Mouse (Mus musculus): ENCODE measurements around the gene Dynlt1a. TPM values are rescaled to one million over a fixed set of nuclear protein-coding genes. Genes with fewer than 3 reads are reported as not detected.
A peak's percentile ranks its signal among the peaks of the same experiment; 100 is the strongest.
"Not testable (repeated sequence)": the region's sequence is repeated elsewhere in the genome, so short reads cannot be mapped to it uniquely, and the experiment has no call there.

The Dynlt1a gene
- total RNA-seq (2014; rRNA removed; ENCODE audit: low replicate concordance) (3.9 and 6.0 TPM in 2 replicates), polyA plus RNA-seq (2015; fragmentation: Nextera tagmentation; extraction: Ambion mirVana) (6.6 and 7.7 TPM in 2 replicates)

GRCm38 (mm10) chr17:6317339-6317985 lies at the start of gene Dynlt1a:
Dynlt1a (minus strand) TSS chr17:6317500.
- not testable (repeated sequence) for H3K4me1 ChIP-seq (ENCODE audit: control insufficient read depth, insufficient read depth); H3K27me3 ChIP-seq (ENCODE audit: control insufficient read depth, insufficient read depth, low read length); H3K9ac ChIP-seq (replicated peaks; ENCODE audit: low read depth, low read length); H3K27ac ChIP-seq (ENCODE audit: low read depth); H3K36me3 ChIP-seq (replicated peaks; ENCODE audit: control insufficient read depth, insufficient read depth, low read length); H3K9me3 ChIP-seq (replicated peaks; ENCODE audit: control insufficient read depth, low read length)
- peak within 1 kb of the TSS; percentile 61 for H3K4me2 ChIP-seq (ENCODE audit: low read depth, low read length)
- H3K4me3 ChIP-seq (ENCODE audit: low read depth, low read length): peak within 1 kb of the TSS; percentile 45
- WGBS: 7% methylated on average over 23 of the region's 23 CpGs
- peak; percentile 97 for ATAC-seq (ENCODE audit: insufficient read depth, low read depth)
- peak; percentile 75 for DNase-seq (ENCODE audit: low spot score)

- not testable (repeated sequence) for H3K9me3 ChIP-seq (replicated peaks; ENCODE audit: control insufficient read depth, low read length); H3K27ac ChIP-seq (ENCODE audit: low read depth); H3K36me3 ChIP-seq (replicated peaks; ENCODE audit: control insufficient read depth, insufficient read depth, low read length); H3K9ac ChIP-seq (replicated peaks; ENCODE audit: low read depth, low read length); H3K4me2 ChIP-seq (ENCODE audit: low read depth, low read length); ATAC-seq (ENCODE audit: insufficient read depth, low read depth); DNase-seq (ENCODE audit: low spot score); H3K4me1 ChIP-seq (ENCODE audit: control insufficient read depth, insufficient read depth); H3K27me3 ChIP-seq (ENCODE audit: control insufficient read depth, insufficient read depth, low read length); H3K4me3 ChIP-seq (ENCODE audit: low read depth, low read length)
- WGBS: 83% methylated on average over 10 of the region's 10 CpGs
These were observed 38.0 kb upstream of the Dynlt1a start for GRCm38 (mm10) chr17:6355256-6355655.

GRCm38 (mm10) chr17:6342606-6343294 lies 25.4 kb upstream of the Dynlt1a start:
- H3K4me3 ChIP-seq (ENCODE audit: low read depth, low read length); DNase-seq (ENCODE audit: low spot score): not testable (repeated sequence)

GRCm38 (mm10) chr17:6328997-6329396 lies 11.7 kb upstream of the Dynlt1a start:
- 62% methylated on average over 3 of the region's 4 CpGs for WGBS

More at GRCm38 (mm10) chr17:6342606-6343294, 25.4 kb upstream of the Dynlt1a start:
- H3K4me1 ChIP-seq (ENCODE audit: control insufficient read depth, insufficient read depth); H3K9ac ChIP-seq (replicated peaks; ENCODE audit: low read depth, low read length); ATAC-seq (ENCODE audit: insufficient read depth, low read depth); H3K27me3 ChIP-seq (ENCODE audit: control insufficient read depth, insufficient read depth, low read length); H3K36me3 ChIP-seq (replicated peaks; ENCODE audit: control insufficient read depth, insufficient read depth, low read length); H3K27ac ChIP-seq (ENCODE audit: low read depth); H3K4me2 ChIP-seq (ENCODE audit: low read depth, low read length); H3K9me3 ChIP-seq (replicated peaks; ENCODE audit: control insufficient read depth, low read length): not testable (repeated sequence)
- WGBS: no CpG with 5 or more reads among the region's 12 CpGs

GRCm38 (mm10) chr17:6327554-6327953 lies 10.3 kb upstream of the Dynlt1a start:
- WGBS: 85% methylated on average over 7 of the region's 7 CpGs
- ATAC-seq (ENCODE audit: insufficient read depth, low read depth); H3K4me1 ChIP-seq (ENCODE audit: control insufficient read depth, insufficient read depth): not testable (repeated sequence)

More at GRCm38 (mm10) chr17:6328997-6329396, 11.7 kb upstream of the Dynlt1a start:
- ATAC-seq (ENCODE audit: insufficient read depth, low read depth); H3K4me3 ChIP-seq (ENCODE audit: low read depth, low read length); H3K27me3 ChIP-seq (ENCODE audit: control insufficient read depth, insufficient read depth, low read length); H3K36me3 ChIP-seq (replicated peaks; ENCODE audit: control insufficient read depth, insufficient read depth, low read length); H3K9ac ChIP-seq (replicated peaks; ENCODE audit: low read depth, low read length); H3K27ac ChIP-seq (ENCODE audit: low read depth); H3K4me2 ChIP-seq (ENCODE audit: low read depth, low read length); H3K4me1 ChIP-seq (ENCODE audit: control insufficient read depth, insufficient read depth); DNase-seq (ENCODE audit: low spot score); H3K9me3 ChIP-seq (replicated peaks; ENCODE audit: control insufficient read depth, low read length): not testable (repeated sequence)

GRCm38 (mm10) chr17:6325543-6325942 lies 8.2 kb upstream of the Dynlt1a start:
- ATAC-seq (ENCODE audit: insufficient read depth, low read depth); H3K36me3 ChIP-seq (replicated peaks; ENCODE audit: control insufficient read depth, insufficient read depth, low read length); H3K9me3 ChIP-seq (replicated peaks; ENCODE audit: control insufficient read depth, low read length); H3K27me3 ChIP-seq (ENCODE audit: control insufficient read depth, insufficient read depth, low read length); H3K4me2 ChIP-seq (ENCODE audit: low read depth, low read length); H3K27ac ChIP-seq (ENCODE audit: low read depth); H3K9ac ChIP-seq (replicated peaks; ENCODE audit: low read depth, low read length); H3K4me1 ChIP-seq (ENCODE audit: control insufficient read depth, insufficient read depth); H3K4me3 ChIP-seq (ENCODE audit: low read depth, low read length); DNase-seq (ENCODE audit: low spot score): not testable (repeated sequence)
- WGBS: 69% methylated on average over 6 of the region's 6 CpGs

More at GRCm38 (mm10) chr17:6327554-6327953, 10.3 kb upstream of the Dynlt1a start:
- not testable (repeated sequence) for H3K27me3 ChIP-seq (ENCODE audit: control insufficient read depth, insufficient read depth, low read length); H3K36me3 ChIP-seq (replicated peaks; ENCODE audit: control insufficient read depth, insufficient read depth, low read length); H3K9me3 ChIP-seq (replicated peaks; ENCODE audit: control insufficient read depth, low read length); H3K27ac ChIP-seq (ENCODE audit: low read depth); DNase-seq (ENCODE audit: low spot score); H3K4me3 ChIP-seq (ENCODE audit: low read depth, low read length); H3K4me2 ChIP-seq (ENCODE audit: low read depth, low read length); H3K9ac ChIP-seq (replicated peaks; ENCODE audit: low read depth, low read length)

- not testable (repeated sequence) for H3K9ac ChIP-seq (replicated peaks; ENCODE audit: low read depth, low read length); DNase-seq (ENCODE audit: low spot score); H3K9me3 ChIP-seq (replicated peaks; ENCODE audit: control insufficient read depth, low read length); H3K27ac ChIP-seq (ENCODE audit: low read depth); H3K4me3 ChIP-seq (ENCODE audit: low read depth, low read length); H3K27me3 ChIP-seq (ENCODE audit: control insufficient read depth, insufficient read depth, low read length); H3K4me2 ChIP-seq (ENCODE audit: low read depth, low read length); H3K36me3 ChIP-seq (replicated peaks; ENCODE audit: control insufficient read depth, insufficient read depth, low read length); ATAC-seq (ENCODE audit: insufficient read depth, low read depth); H3K4me1 ChIP-seq (ENCODE audit: control insufficient read depth, insufficient read depth)
- 73% methylated on average over 10 of the region's 10 CpGs for WGBS
These were observed 7.7 kb upstream of the Dynlt1a start for GRCm38 (mm10) chr17:6325021-6325420.

GRCm38 (mm10) chr17:6321778-6322101 lies 4.4 kb upstream of the Dynlt1a start:
- ATAC-seq (ENCODE audit: insufficient read depth, low read depth); H3K27ac ChIP-seq (ENCODE audit: low read depth); H3K4me1 ChIP-seq (ENCODE audit: control insufficient read depth, insufficient read depth); H3K9ac ChIP-seq (replicated peaks; ENCODE audit: low read depth, low read length); H3K9me3 ChIP-seq (replicated peaks; ENCODE audit: control insufficient read depth, low read length); H3K4me2 ChIP-seq (ENCODE audit: low read depth, low read length); H3K4me3 ChIP-seq (ENCODE audit: low read depth, low read length); H3K36me3 ChIP-seq (replicated peaks; ENCODE audit: control insufficient read depth, insufficient read depth, low read length); DNase-seq (ENCODE audit: low spot score); H3K27me3 ChIP-seq (ENCODE audit: control insufficient read depth, insufficient read depth, low read length): not testable (repeated sequence)
- no CpG with 5 or more reads among the region's 10 CpGs for WGBS

Data from heart, postnatal 0 days (tissue).